Mouse (Mus musculus) heart, adult 8-10 months (tissue): ENCODE results near the gene Erbb3. TPM values are rescaled to one million over a fixed set of nuclear protein-coding genes. Genes with fewer than 3 reads are reported as not detected.
"Not testable (repeated sequence)": the region's sequence is repeated elsewhere in the genome, so short reads cannot be mapped to it uniquely, and the experiment has no call there.

Experiments
- DNase-seq: peaks from one replicate; pipeline ENCODE4 v3.0.0; 2022; ENCODE audit warnings: low spot score
- total RNA-seq, 4 experiments: library from RNA; stranded (reverse); gene quantifications; 2 replicates each; pipeline ENCODE4 v1.2.4; 2022

Gene Erbb3
- total RNA-seq: 1 to 10 TPM; 6.9 to 8.5 (median 7.9) TPM

DNA sequence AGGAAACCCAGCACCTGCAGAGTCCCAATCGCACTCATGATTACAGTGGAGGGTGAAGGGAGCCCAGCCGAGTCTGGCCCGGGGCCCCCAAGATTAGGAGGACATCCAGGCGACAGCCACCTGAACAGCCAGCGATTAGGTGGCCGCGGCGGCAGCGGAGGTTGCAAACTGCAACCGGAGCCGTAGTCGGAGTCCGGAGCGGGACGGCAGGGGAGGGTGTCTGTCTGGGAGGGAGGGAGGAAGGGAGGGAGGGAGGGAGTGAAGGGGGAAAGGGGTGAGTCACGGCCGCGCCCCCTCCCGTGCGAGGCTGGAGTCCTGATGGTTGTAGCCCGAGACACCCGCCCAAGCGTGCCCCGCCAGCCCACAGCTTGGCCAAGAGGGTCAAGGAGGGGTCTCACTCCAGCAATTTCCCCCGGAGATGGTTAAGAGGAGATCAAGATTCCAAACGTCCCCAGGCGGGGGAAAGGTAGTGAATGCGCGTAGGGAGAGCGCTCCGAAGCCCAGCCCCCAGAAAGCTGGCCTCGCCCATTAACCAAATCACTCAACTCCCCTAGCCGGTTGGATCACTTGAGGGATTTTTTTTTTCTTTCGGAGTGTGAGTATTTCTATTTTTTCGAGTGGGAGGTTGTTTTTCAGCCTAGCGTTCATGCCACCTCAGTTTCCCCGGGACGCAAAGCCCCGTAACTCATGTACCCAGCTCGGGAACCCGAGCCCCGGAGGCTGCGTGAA is at the start of gene Erbb3:
Gene Erbb3 (minus strand): TSS at position 189 of the 729 bp plus-strand sequence.
- DNase-seq: no peak

DNA sequence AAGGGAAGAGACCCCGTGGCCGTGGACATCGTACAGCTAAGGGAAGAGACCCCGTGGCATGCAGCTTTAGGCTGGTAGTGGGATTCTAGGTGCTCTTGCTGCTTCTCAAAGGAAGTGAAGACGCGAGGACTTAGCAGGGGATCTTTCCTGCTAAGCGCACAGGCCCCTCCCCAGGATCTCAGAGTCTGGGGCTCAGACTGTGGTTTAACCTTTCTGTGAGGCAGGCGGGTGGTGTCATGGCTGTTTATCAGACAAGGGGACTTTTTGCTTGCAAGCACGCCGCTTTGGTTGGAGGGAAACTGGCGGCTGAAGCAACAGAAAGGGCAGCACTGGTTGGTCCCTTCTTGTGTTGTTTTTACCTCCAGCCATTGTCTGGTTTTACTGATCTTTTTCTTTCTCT is 47.6 kb upstream of the Erbb3 start:
- no peak for DNase-seq

- no peak for DNase-seq
Measured at GRCm38 (mm10) chr10:128636561-128636960, 47.1 kb upstream of the Erbb3 start.

- no peak for DNase-seq
Measured at GRCm38 (mm10) chr10:128635697-128636096, 46.2 kb upstream of the Erbb3 start.

DNA sequence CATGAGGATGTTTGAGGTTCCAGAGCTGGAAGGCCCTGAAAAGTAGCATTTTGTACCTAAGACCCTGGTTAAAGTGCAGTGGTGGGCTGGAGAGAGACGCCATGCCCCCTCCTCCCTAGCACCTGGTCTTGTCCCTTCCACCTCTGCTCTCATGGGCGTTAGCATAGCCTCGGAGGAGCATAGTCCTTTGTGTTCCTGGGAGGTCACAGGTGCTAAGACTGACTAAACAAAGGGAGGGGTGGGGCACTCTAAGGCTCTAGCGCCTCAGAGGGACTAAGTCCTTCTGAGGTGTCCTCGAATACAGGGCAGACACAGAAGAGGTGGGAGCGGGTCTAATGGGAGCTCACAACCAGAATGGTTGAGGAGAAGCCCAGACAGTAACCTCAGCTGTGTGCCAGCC is 42.1 kb upstream of the Erbb3 start:
- DNase-seq: no peak

- DNase-seq: not testable (repeated sequence)
Measured at GRCm38 (mm10) chr10:128630306-128630705, 40.9 kb upstream of the Erbb3 start.

DNA sequence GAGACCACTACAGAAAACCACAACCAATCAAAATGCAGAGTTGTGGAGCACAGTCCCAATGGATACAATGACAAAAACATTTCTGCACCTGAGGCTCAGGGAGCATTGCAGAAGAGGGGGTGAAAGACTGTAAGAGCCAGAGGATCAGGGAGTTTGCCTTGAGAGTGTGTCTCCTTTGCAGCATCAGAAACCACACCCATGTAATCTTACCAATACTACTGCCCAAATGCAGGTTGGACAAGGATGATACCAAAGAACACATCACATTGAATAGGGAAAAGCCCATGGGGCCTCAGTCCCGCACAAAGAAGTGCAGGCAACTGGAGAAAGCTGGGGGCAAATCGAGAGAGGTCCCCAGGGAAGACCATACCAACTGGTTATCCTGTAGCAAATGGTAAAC is 40.3 kb upstream of the Erbb3 start:
- no peak for DNase-seq

DNA sequence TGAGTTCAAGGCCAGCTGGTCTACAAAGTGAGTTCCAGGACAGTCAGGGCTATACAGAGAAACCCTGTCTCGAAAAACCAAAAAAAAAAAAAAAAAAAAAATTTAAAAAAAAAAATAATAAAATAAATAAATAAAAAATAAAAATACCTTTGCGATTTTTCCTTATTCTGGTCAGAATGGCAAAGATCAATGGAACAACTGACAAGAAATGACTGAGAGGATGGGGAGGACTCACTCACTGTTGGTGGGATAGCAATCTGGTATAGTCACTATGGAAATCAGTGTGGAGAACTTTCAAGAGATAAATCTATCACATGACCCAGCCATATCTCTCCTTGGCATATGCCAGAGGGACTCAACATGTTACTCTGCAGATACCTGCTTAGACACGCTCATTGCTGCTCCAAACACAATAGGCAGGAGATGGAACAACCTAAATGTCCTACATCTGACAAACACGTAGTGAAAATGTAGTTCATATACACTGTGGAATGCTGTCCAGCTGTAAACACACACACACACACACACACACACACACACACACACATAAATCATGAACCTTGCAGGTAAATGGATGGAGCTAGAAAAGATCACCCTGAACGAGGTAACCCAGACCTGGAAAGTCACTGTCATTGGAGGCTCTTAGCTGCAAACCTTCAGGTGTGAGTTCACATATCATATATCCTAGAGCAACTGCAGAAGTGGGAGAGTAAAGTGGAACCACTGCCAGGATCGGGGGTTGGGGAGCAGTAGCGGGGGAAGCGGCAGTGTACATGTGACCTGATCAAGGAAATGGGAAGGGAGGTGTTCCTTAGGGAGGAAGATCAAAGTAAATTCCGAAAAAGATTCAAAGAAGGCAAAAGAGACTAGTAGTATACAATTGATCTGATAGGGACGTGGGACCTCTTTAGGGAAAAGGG is 38.2 kb upstream of the Erbb3 start:
- DNase-seq: no peak

- DNase-seq: peak; percentile 97
Measured at GRCm38 (mm10) chr10:128626311-128627310, 37.2 kb upstream of the Erbb3 start, which contains the start of gene Rps26. Rps26 (minus strand) TSS chr10:128626747.

DNA sequence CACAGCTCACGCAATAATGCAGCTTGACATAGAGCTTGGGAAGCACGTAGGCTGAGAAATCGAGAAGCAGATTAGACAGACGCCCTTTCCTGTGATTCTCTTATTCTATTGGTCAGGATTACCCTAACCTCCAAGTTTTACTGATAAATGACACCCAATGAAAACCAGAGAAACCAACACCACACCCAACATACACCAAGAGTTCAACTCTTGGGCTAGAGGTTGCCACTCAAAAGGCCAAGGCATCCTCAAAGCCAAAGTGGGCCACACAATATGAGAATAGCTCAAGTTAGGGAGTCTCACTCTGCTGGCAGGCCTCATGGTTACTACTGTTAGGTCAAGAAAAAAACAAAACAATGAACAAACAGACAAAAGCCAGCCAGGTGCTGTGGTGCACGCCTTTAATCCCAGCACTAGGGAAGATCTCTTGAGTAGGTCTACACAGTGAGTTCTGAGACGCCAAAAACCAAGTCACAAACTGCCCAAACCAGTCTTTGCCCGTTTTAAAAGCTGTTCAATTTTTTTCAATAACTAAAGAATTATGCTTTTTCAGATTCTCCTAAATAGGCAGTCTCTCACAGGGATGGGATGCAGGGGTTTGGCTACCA is 35.9 kb upstream of the Erbb3 start:
- DNase-seq: no peak

GRCm38 (mm10) chr10:128623106-128623613 is 33.7 kb upstream of the Erbb3 start:
- not testable (repeated sequence) for DNase-seq

DNA sequence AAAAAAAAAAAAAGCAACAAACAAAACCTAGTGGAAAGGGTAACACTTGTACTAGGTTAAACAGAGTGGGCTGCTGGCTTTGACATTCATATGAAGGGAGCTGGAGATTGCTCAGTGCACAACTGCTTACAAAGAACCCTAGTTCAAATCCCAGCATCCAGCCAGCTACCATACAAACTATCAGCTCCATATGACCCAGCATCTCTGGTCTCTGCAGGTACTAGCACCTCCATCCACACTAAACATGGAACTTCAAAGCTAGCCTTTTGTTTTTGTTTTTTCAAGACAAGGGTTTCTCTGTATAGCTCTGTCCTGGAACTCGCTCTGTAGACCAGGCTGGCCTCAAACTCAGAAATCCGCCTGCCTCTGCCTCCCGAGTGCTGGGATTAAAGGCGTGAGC is 33.2 kb upstream of the Erbb3 start:
- no peak for DNase-seq

DNA sequence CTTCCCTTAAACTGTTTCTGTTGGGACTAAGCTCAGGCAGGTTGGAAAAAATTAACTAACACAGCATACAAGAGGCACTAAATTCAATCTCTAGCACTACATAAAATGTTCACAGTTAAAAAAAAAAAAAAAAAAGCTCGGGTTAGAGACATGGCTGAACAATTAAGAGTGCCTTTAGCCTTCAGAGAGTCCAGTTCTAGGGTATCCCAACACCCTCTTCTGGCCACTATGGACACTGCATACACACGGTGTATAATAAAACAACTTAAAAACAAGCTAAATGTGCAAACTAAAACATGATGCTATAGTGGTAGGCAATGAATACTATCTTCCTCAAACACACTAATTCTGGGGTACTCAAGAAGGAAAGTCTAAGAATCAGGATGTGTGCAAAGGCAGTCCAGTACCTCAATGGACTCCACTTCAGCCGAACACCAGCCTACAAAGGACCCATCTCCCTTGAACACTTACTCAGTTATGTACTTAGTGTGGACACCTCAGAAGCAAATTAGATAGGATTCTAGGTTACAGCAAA is 32.6 kb upstream of the Erbb3 start:
- no peak for DNase-seq

GRCm38 (mm10) chr10:128620241-128620640 is 30.8 kb upstream of the Erbb3 start:
- DNase-seq: no peak

GRCm38 (mm10) chr10:128619148-128619547 is 29.7 kb upstream of the Erbb3 start:
- not testable (repeated sequence) for DNase-seq

- no peak for DNase-seq
Measured at GRCm38 (mm10) chr10:128618570-128618969, 29.1 kb upstream of the Erbb3 start.

DNA sequence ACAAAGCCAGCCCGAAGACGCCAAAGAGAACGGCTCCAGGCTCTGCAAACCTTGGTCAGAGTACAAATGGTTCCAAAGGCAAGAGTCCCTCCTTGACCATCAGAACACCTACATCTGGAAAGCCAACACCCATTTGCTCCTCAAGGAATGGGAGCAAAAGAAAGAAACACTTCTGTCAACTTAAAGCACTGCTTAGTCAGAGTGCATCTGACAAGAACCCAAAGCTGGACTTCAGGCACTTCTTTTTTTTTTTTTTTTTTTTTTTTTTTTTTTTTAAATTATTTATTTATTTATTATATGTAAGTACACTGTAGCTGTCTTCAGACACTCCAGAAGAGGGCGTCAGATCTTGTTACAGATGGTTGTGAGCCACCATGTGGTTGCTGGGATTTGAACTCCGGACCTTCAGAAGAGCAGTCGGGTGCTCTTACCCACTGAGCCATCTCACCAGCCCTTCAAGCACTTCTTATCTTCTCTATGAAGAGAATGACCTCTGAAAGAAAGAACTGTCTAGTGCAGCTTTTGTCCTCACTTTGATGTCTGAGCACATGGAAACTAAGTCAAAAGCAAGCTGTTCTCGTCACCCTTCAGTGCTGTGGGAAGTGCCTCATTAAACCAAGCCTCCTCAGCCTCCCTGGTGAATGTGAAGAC is 26.5 kb upstream of the Erbb3 start:
- DNase-seq: not testable (repeated sequence)

- DNase-seq: no peak
Measured at GRCm38 (mm10) chr10:128614934-128615333, 25.5 kb upstream of the Erbb3 start.

- DNase-seq: not testable (repeated sequence)
Measured at GRCm38 (mm10) chr10:128613820-128614219, 24.4 kb upstream of the Erbb3 start.

GRCm38 (mm10) chr10:128613154-128613440 is 23.6 kb upstream of the Erbb3 start:
- no peak for DNase-seq
